Mouse (Mus musculus) lung, embryonic 14.5 days (tissue): ENCODE data around the gene Bloc1s1. TPM values are rescaled to one million over a fixed set of nuclear protein-coding genes. Genes with fewer than 3 reads are reported as not detected.

Experiments
- ATAC-seq: fragments of 200-750 bp; cut with Nextera tagmentation; 2 replicates; pipeline ENCODE4 v1.8.0; 2017; ENCODE audit warnings: mild to moderate bottlenecking, moderate TSS enrichment, moderate library complexity; ENCODE audit not compliant: insufficient read depth
- DNase-seq: peaks from one replicate; pipeline ENCODE4 v3.0.0-alpha.2; 2015
- H3K27ac ChIP-seq: fragments of 300-500 bp; sonication (generic); 2 replicates; pipeline ENCODE4 v1.5.1; 2014; ENCODE audit warnings: low read depth, mild to moderate bottlenecking, moderate library complexity
- H3K27me3 ChIP-seq: fragments of 300-500 bp; sonication (generic); 2 replicates; pipeline ENCODE4 v1.6.1; 2014; ENCODE audit warnings: low read length, control low read depth; ENCODE audit not compliant: insufficient read depth
- H3K36me3 ChIP-seq: fragments of 300-500 bp; sonication (generic); 2 replicates; pipeline ENCODE4 v1.6.1; 2014; ENCODE audit warnings: control low read depth; ENCODE audit not compliant: insufficient read depth
- H3K4me1 ChIP-seq: fragments of 300-500 bp; sonication (generic); 2 replicates; pipeline ENCODE4 v1.6.1; 2014; ENCODE audit warnings: antibody characterized with exemption, control low read depth; ENCODE audit not compliant: insufficient read depth
- H3K4me2 ChIP-seq: fragments of 300-500 bp; sonication (generic); 2 replicates; pipeline ENCODE4 v1.6.1; 2014; ENCODE audit warnings: mild to moderate bottlenecking
- H3K4me3 ChIP-seq: fragments of 300-500 bp; sonication (generic); 2 replicates; pipeline ENCODE4 v1.5.1; 2014; ENCODE audit warnings: low read depth, low read length
- H3K9ac ChIP-seq: fragments of 300-500 bp; sonication (generic); 2 replicates; pipeline ENCODE4 v1.6.1; 2014
- H3K9me3 ChIP-seq: fragments of 300-500 bp; sonication (generic); 2 replicates; pipeline ENCODE4 v1.6.1; 2016; ENCODE audit warnings: low read depth, low read length, control low read depth
- CTCF ChIP-seq: IDR thresholded peaks from 2 replicates; pipeline ENCODE4 v1.5.1; 2016; ENCODE audit warnings: antibody characterized with exemption, low read depth
- WGBS: fragments of 180-500 bp; shearing (Covaris S2); extraction: QIAGEN DNeasy Blood & Tissue Kit; methylation state at CpG from one replicate; pipeline ENCODE4 v1.1.7; 2014; 5-methylcytosine and 5-hydroxymethylcytosine counted together
- polyA plus RNA-seq: library from polyadenylated mRNA; unstranded; fragments of >200 nt; fragmentation: Nextera tagmentation; extraction: Ambion mirVana; gene quantifications from 2 replicates; pipeline ENCODE4 v1.2.1, GENCODE M21; 2014

Gene Bloc1s1
- polyA plus RNA-seq: 175 and 180 TPM in 2 replicates

DNA sequence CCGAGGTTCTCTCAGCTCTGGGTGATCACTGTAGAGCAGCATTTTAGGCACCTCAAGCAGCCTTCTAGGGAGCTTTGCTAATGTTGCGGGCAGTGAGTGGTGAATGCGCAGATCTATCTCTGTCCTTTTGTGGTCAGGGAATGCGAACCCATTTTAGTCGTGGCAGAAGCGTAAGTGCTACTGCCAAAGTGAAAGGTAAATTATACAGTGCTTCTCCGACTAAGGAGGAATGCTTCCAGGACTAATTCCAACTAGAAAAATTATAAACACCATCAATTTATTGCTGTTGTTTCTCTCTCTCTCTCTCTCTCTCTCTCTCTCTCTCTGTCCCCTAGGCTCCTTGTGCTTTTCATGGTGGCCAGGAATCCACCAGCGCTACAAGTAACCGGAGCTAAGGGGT is at the start of gene Bloc1s1:
Bloc1s1 (minus strand) TSS at position 101 of the 400 bp plus-strand sequence.
- 68% methylated on average over 9 of the region's 9 CpGs for WGBS
- TF ChIP-seq CTCF: no peak
- peaks cover 3% of the 10 kb centered on the region; the same call in 1 of the 2 replicates for H3K4me1 ChIP-seq
- H3K36me3 ChIP-seq: peaks cover 8% of the 10 kb centered on the region; the same call in 1 of the 2 replicates
- H3K27ac ChIP-seq: peak within 1 kb of the TSS; percentile 89
- H3K4me3 ChIP-seq: peak within 1 kb of the TSS; percentile 76
- peak within 1 kb of the TSS; percentile 74 for H3K4me2 ChIP-seq
- H3K27me3 ChIP-seq: no peaks in the 10 kb centered on the region
- peak within 1 kb of the TSS; percentile 69 for H3K9ac ChIP-seq
- no peak for DNase-seq
- H3K9me3 ChIP-seq: no peaks in the 10 kb centered on the region
- ATAC-seq: no peak

DNA sequence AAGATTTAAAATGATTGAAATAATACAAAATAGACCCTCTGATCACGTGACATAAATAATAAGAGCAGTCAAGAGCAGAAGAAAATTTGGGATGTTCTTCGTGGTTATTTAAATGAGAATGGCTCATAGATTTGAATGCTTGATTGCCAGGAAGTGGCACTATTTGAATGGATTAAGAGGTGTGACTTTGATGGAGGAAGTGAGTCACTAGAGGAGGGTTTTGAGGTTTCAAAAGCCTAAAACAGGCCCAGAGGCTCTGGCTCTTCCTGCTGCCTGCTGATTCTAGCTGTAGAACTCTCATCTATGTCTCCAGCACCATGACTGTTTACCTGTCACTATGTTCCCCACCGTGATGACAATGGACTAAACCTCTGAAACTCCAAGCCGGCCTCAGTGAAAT is 49.0 kb upstream of the Bloc1s1 start:
- WGBS: 64% methylated on average over 4 of the region's 4 CpGs
- H3K4me3 ChIP-seq: no peak overlapping the region
- H3K27me3 ChIP-seq: no peaks in the 10 kb centered on the region
- DNase-seq: no peak
- no peak overlapping the region for H3K4me2 ChIP-seq
- H3K27ac ChIP-seq: no peak overlapping the region
- H3K36me3 ChIP-seq: no peaks in the 10 kb centered on the region
- no peak for ATAC-seq
- TF ChIP-seq CTCF: no peak
- no peaks in the 10 kb centered on the region for H3K4me1 ChIP-seq
- no peaks in the 10 kb centered on the region for H3K9me3 ChIP-seq
- no peak overlapping the region for H3K9ac ChIP-seq

DNA sequence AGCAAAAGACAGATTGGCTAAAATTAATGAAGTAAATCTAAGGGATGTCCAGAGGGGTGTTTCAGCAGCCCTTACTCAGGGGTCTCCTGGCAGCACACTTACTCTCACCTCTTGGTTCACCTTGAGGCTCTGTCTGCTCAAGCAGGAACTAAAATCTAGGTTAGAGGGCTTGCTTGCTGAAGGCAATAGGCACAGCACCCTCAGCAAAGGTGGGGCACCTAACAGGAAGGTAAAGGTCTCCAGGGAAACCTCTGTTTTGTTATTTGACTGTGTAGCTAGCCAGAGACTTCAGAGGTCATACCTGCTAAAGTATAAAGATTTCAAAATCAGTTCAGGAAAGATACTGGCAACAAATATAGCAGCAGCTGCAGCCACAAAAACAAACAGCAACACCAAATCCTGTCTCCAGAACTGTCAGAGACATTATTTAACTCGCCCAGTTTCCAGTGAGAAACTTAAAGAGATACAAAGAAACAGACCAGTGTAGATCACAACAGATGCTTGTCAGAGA is 47.0 kb upstream of the Bloc1s1 start:
- H3K4me2 ChIP-seq: no peak overlapping the region
- no peak overlapping the region for H3K27ac ChIP-seq
- ATAC-seq (no peak), DNase-seq (no peak)
- H3K4me1 ChIP-seq: no peaks in the 10 kb centered on the region
- H3K4me3 ChIP-seq: no peak overlapping the region
- H3K36me3 ChIP-seq: no peaks in the 10 kb centered on the region
- H3K27me3 ChIP-seq: no peaks in the 10 kb centered on the region
- H3K9me3 ChIP-seq: no peaks in the 10 kb centered on the region
- no peak for TF ChIP-seq CTCF
- no peak overlapping the region for H3K9ac ChIP-seq
- WGBS: 47% methylated on average over 1 of the region's 1 CpGs

- Histone ChIP-seq H3K27me3 (no peaks in the 10 kb centered on the region), H3K4me1 (no peaks in the 10 kb centered on the region), H3K4me3 (no peak overlapping the region), H3K27ac (peak overlapping the region; percentile 79; the same call in 1 of the 2 replicates), H3K36me3 (no peaks in the 10 kb centered on the region), H3K4me2 (no peak overlapping the region), H3K9me3 (no peaks in the 10 kb centered on the region), H3K9ac (no peak overlapping the region)
- WGBS: 13% methylated on average over 1 of the region's 1 CpGs
- TF ChIP-seq CTCF: no peak
- ATAC-seq: peak; percentile 93
- peak; percentile 59 for DNase-seq
These were observed 44.5 kb upstream of the Bloc1s1 start for GRCm38 (mm10) chr10:128968341-128968749.

- Histone ChIP-seq H3K4me3 (no peak overlapping the region), H3K27ac (peak overlapping the region; percentile 33; the same call in 1 of the 2 replicates), H3K9ac (no peak overlapping the region), H3K4me2 (no peak overlapping the region), H3K4me1 (no peaks in the 10 kb centered on the region), H3K27me3 (no peaks in the 10 kb centered on the region), H3K9me3 (no peaks in the 10 kb centered on the region), H3K36me3 (no peaks in the 10 kb centered on the region)
- DNase-seq (peak; percentile 44), ATAC-seq (no peak)
- TF ChIP-seq CTCF: no peak
- 58% methylated on average over 6 of the region's 6 CpGs for WGBS
These were observed 42.0 kb upstream of the Bloc1s1 start for GRCm38 (mm10) chr10:128965871-128966270.

DNA sequence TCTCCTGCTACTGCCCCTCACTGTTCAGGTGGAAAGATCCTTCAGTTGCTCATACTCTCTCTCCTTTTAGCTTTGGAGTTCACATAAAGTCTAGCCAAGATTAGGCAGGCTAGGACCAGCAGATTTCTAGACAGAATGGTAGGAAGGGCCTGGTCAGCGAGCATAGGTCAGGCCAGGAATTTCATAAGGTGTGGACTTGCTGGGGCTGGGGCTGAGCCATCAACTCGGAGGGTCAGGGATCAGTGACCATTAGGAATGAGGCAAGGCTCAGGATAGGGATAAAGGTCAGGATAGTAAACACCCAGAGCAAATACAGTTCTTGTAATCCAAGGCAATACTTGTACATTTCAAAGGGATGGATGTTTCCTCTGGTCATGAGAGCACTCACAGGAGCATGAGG is 41.1 kb upstream of the Bloc1s1 start:
- H3K27ac ChIP-seq: no peak overlapping the region
- ATAC-seq (no peak), DNase-seq (no peak)

DNA sequence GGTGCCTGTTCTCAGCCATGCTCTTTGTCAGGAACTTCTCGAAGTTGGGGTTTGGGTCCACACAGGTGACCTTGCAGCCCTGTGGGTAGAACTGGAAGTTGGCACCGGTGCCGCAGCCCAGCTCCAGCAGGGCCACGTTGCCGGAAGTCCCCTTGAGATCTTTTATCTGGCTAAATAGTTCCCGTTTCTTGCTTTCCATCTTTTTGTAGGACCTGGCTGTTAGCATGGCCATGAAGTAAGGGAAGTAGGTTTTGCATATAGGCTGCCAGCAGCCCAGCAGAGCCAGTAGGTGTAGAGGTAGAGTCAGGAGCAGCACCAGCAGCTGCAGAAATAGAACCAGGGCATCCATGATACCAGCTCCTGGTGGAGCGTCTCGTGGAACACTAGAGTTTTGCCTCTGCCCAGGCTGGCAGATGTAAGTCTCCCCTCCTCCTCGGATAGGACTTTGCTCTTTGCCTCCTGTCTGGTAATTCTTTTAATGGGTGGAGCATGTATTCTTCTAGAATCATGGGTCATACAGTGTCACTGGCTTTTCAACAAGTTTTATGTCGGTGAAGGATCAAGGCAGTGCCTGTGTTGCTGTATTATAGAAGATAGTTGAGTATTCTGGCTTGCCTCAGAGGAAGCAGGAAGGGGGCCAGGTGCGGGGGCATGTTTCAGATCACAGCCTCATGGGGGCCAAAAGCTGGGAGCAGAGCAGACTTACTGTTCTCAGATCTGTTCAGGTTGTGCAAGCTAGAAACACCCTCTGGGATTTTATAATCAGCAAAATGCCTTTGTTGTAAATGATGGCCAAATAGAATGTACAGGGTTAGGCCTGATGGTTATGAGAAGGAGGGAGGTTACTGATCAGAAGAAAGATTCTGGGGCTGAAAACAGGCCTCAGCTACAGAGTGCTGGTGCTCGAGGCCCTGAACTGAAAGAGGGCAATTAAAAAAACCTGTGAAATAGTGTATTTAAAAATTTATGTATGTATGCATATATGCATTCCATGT is 37.1 kb upstream of the Bloc1s1 start, which contains the start of gene Mettl7b:
Mettl7b (minus strand) TSS at position 399 of the 995 bp plus-strand sequence.
- Histone ChIP-seq H3K9me3 (no peaks in the 10 kb centered on the region), H3K4me2 (no peak within 1 kb of the TSS), H3K4me3 (no peak within 1 kb of the TSS), H3K36me3 (no peaks in the 10 kb centered on the region), H3K4me1 (no peaks in the 10 kb centered on the region), H3K9ac (no peak within 1 kb of the TSS), H3K27me3 (no peaks in the 10 kb centered on the region), H3K27ac (no peak within 1 kb of the TSS)
- ATAC-seq: no peak
- WGBS: 81% methylated on average over 12 of the region's 12 CpGs
- no peak for TF ChIP-seq CTCF
- no peak for DNase-seq

More for the DNA sequence above, 41.1 kb upstream of the Bloc1s1 start:
- WGBS: 52% methylated on average over 2 of the region's 2 CpGs
- H3K9ac ChIP-seq: no peak overlapping the region
- no peak overlapping the region for H3K4me2 ChIP-seq
- no peaks in the 10 kb centered on the region for H3K36me3 ChIP-seq
- no peaks in the 10 kb centered on the region for H3K4me1 ChIP-seq
- no peak overlapping the region for H3K4me3 ChIP-seq
- no peaks in the 10 kb centered on the region for H3K27me3 ChIP-seq
- TF ChIP-seq CTCF: no peak
- no peaks in the 10 kb centered on the region for H3K9me3 ChIP-seq
